ENCODE assay signal across 8 mouse cellular contexts in genomic region chr8:94875871-94876150, GRCm38 (mm10). TPM values are rescaled to one million over a fixed set of nuclear protein-coding genes. Genes with fewer than 3 reads are reported as not detected.
DNase-seq lines count a peak whose midpoint lies in the region; ATAC-seq and TF ChIP-seq lines count a peak whose summit lies in the region.

No protein-coding gene starts in this region.

- no peak for DNase-seq in lung, postnatal 0 days (ENCODE audit: low spot score)
- no peak for DNase-seq in lung, postnatal 36 days
- DNase-seq in forebrain, embryonic 10.5 days (ENCODE audit: extremely low spot score, low spot score): no peak
- peak; percentile 29 for DNase-seq in limb, embryonic 11.5 days (ENCODE audit: low spot score)
- no peak for DNase-seq in layer of hippocampus, postnatal 14 days (ENCODE audit: low spot score in 2 of 2)
- no peak for DNase-seq in left cerebral cortex, postnatal 25 days (ENCODE audit: low spot score in 2 of 2)
- no peak for DNase-seq in frontal cortex, adult 2 months (ENCODE audit: extremely low spot score in 1 of 2, low spot score in 1 of 2)

- H3K4me2 ChIP-seq in lung, postnatal 0 days (replicated peaks; ENCODE audit: low read depth, low read length): peak overlapping the region; percentile 85
- peak overlapping the region; percentile 92 for H3K4me2 ChIP-seq in limb, embryonic 11.5 days (ENCODE audit: low read depth, severe bottlenecking)

- intact Hi-C loops in left cerebral cortex, postnatal 25 days (cut with DNase I): no loop called here

- peak; percentile 14; the same call in 1 of the 2 replicates for ATAC-seq in lung, postnatal 0 days
- ATAC-seq in limb, embryonic 11.5 days (ENCODE audit: insufficient number of reproducible peaks, low FRiP score, low TSS enrichment, low read depth): no peak

- WGBS in lung, postnatal 0 days: 2% methylated on average over 13 of the region's 20 CpGs
- WGBS in forebrain, embryonic 10.5 days: under 1% methylated on average over 20 of the region's 20 CpGs
- WGBS in limb, embryonic 11.5 days: under 1% methylated on average over 16 of the region's 20 CpGs
- WGBS in olfactory bulb, adult 2 months: 1% methylated on average over 19 of the region's 20 CpGs

- TF ChIP-seq POLR2A in olfactory bulb, adult 2 months (IDR thresholded peaks at IDR 0.05; ENCODE audit: insufficient read depth, low read depth, low read length): no peak

- H3K9me3 ChIP-seq in lung, postnatal 0 days (ENCODE audit: low read length): no peaks in the 10 kb centered on the region
- no peaks in the 10 kb centered on the region for H3K9me3 ChIP-seq in forebrain, embryonic 10.5 days
- no peaks in the 10 kb centered on the region for H3K9me3 ChIP-seq in limb, embryonic 11.5 days (ENCODE audit: control insufficient read depth, low read length)

- H3K4me1 ChIP-seq in lung, postnatal 0 days (ENCODE audit: insufficient read depth, low read depth, low read length): peaks cover 26% of the 10 kb centered on the region
- H3K4me1 ChIP-seq in forebrain, embryonic 10.5 days: peaks cover 54% of the 10 kb centered on the region
- peaks cover 29% of the 10 kb centered on the region for H3K4me1 ChIP-seq in limb, embryonic 11.5 days (ENCODE audit: control insufficient read depth, insufficient read depth, low read length)
- H3K4me1 ChIP-seq in olfactory bulb, adult 2 months (ENCODE audit: control insufficient read depth, insufficient read depth, low read length): peaks cover 27% of the 10 kb centered on the region

- no peaks in the 10 kb centered on the region for H3K27me3 ChIP-seq in lung, postnatal 0 days (replicated peaks; ENCODE audit: insufficient read depth, low read length)
- peaks cover 43% of the 10 kb centered on the region for H3K27me3 ChIP-seq in forebrain, embryonic 10.5 days (ENCODE audit: poor library complexity, severe bottlenecking)
- 0 out of 2 replicates have a peak, but pooled peaks cover 2% of the 10 kb centered on the region for H3K27me3 ChIP-seq in limb, embryonic 11.5 days (ENCODE audit: control insufficient read depth, insufficient read depth, low read length)

- TF ChIP-seq CTCF in lung, postnatal 0 days (IDR thresholded peaks at IDR 0.05): no peak
- no peak for TF ChIP-seq CTCF in olfactory bulb, adult 2 months (IDR thresholded peaks at IDR 0.05; ENCODE audit: insufficient read depth, low read depth, low read length)

- H3K9ac ChIP-seq in lung, postnatal 0 days (replicated peaks; ENCODE audit: low read depth): peak overlapping the region; percentile 68
- peak overlapping the region; percentile 58 for H3K9ac ChIP-seq in limb, embryonic 11.5 days (ENCODE audit: low read length)

- no peak for TF ChIP-seq EP300 in lung, postnatal 0 days (IDR thresholded peaks at IDR 0.05)

- peak overlapping the region; percentile 65 for H3K4me3 ChIP-seq in lung, postnatal 0 days (ENCODE audit: low read depth, low read length)
- H3K4me3 ChIP-seq in forebrain, embryonic 10.5 days: peak overlapping the region; percentile 72
- H3K4me3 ChIP-seq in limb, embryonic 11.5 days (ENCODE audit: low read depth, low read length): peak overlapping the region; percentile 65
- peak overlapping the region; percentile 60 for H3K4me3 ChIP-seq in olfactory bulb, adult 2 months (ENCODE audit: insufficient read depth, low read depth, low read length)

- H3K27ac ChIP-seq in lung, postnatal 0 days (ENCODE audit: low read length): peak overlapping the region; percentile 85
- peak overlapping the region; percentile 76 for H3K27ac ChIP-seq in forebrain, embryonic 10.5 days
- H3K27ac ChIP-seq in limb, embryonic 11.5 days (replicated peaks; ENCODE audit: low read depth, low read length): 0 out of 2 replicates have a peak overlapping the region, but pooled peaks have one; percentile 6
- no peak overlapping the region for H3K27ac ChIP-seq in olfactory bulb, adult 2 months (ENCODE audit: insufficient read depth, low read depth, low read length)

- H3K36me3 ChIP-seq in lung, postnatal 0 days (ENCODE audit: insufficient read depth, low read length): no peaks in the 10 kb centered on the region
- H3K36me3 ChIP-seq in forebrain, embryonic 10.5 days (replicated peaks): no peaks in the 10 kb centered on the region
- H3K36me3 ChIP-seq in limb, embryonic 11.5 days (ENCODE audit: control insufficient read depth, insufficient read depth, low read length): no peaks in the 10 kb centered on the region

RNA-seq across cellular contexts. Expression of gene Dok4, which starts 0.3 kb away (rescaled TPM):
- polyA plus RNA-seq in lung, postnatal 0 days (2015; fragmentation: Nextera tagmentation; extraction: Ambion mirVana): 42.7 and 47.5 TPM in 2 replicates
- 14.4 and 14.9 TPM in 2 replicates for polyA plus RNA-seq in forebrain, embryonic 10.5 days (2016; fragmentation: Nextera tagmentation; extraction: Ambion mirVana)
- polyA plus RNA-seq in limb, embryonic 11.5 days (2014; fragmentation: Nextera tagmentation; extraction: Ambion mirVana): 14.6 and 16.4 TPM in 2 replicates
- not detected in 2 replicates for polyA plus RNA-seq in olfactory bulb, adult 2 months (2012; ENCODE audit: insufficient read depth, insufficient read length, low replicate concordance, missing spikeins)
- 10 to 100 TPM; 50.2 to 54.1 TPM for total RNA-seq in layer of hippocampus, postnatal 14 days (2021)
- total RNA-seq in left cerebral cortex, postnatal 25 days (2021): 10 to 100 TPM; 23.2 to 25.6 TPM
- polyA plus RNA-seq in frontal cortex, adult 2 months (2012; rRNA removed): 19.4 and 21.0 TPM in 2 replicates

RNA-seq across cellular contexts. Expression of gene Polr2c, which starts 18.6 kb away (rescaled TPM):
- polyA plus RNA-seq in lung, postnatal 0 days (2015; fragmentation: Nextera tagmentation; extraction: Ambion mirVana): 98.4 and 103 TPM in 2 replicates
- polyA plus RNA-seq in forebrain, embryonic 10.5 days (2016; fragmentation: Nextera tagmentation; extraction: Ambion mirVana): 176 and 179 TPM in 2 replicates
- 178 and 189 TPM in 2 replicates for polyA plus RNA-seq in limb, embryonic 11.5 days (2014; fragmentation: Nextera tagmentation; extraction: Ambion mirVana)
- not detected in 2 replicates for polyA plus RNA-seq in olfactory bulb, adult 2 months (2012; ENCODE audit: insufficient read depth, insufficient read length, low replicate concordance, missing spikeins)
- total RNA-seq in layer of hippocampus, postnatal 14 days (2021): 10 to 100 TPM; 50.0 to 57.8 TPM
- total RNA-seq in left cerebral cortex, postnatal 25 days (2021): 10 to 100 TPM; 67.4 to 76.6 TPM
- 99.6 and 111 TPM in 2 replicates for polyA plus RNA-seq in frontal cortex, adult 2 months (2012; rRNA removed)

RNA-seq across cellular contexts. Expression of gene Ciapin1, which starts 37.7 kb away (rescaled TPM):
- 66.7 and 74.5 TPM in 2 replicates for polyA plus RNA-seq in lung, postnatal 0 days (2015; fragmentation: Nextera tagmentation; extraction: Ambion mirVana)
- 178 and 180 TPM in 2 replicates for polyA plus RNA-seq in forebrain, embryonic 10.5 days (2016; fragmentation: Nextera tagmentation; extraction: Ambion mirVana)
- 129 and 131 TPM in 2 replicates for polyA plus RNA-seq in limb, embryonic 11.5 days (2014; fragmentation: Nextera tagmentation; extraction: Ambion mirVana)
- not detected in 2 replicates for polyA plus RNA-seq in olfactory bulb, adult 2 months (2012; ENCODE audit: insufficient read depth, insufficient read length, low replicate concordance, missing spikeins)
- total RNA-seq in layer of hippocampus, postnatal 14 days (2021): 10 to 100 TPM; 76.1 to 88.0 TPM
- total RNA-seq in left cerebral cortex, postnatal 25 days (2021): 10 to 100 TPM; 67.9 to 74.1 TPM
- 40.5 and 44.8 TPM in 2 replicates for polyA plus RNA-seq in frontal cortex, adult 2 months (2012; rRNA removed)

RNA-seq across cellular contexts. Expression of gene Coq9, which starts 37.7 kb away (rescaled TPM):
- 47.1 and 51.4 TPM in 2 replicates for polyA plus RNA-seq in lung, postnatal 0 days (2015; fragmentation: Nextera tagmentation; extraction: Ambion mirVana)
- 51.1 and 56.6 TPM in 2 replicates for polyA plus RNA-seq in forebrain, embryonic 10.5 days (2016; fragmentation: Nextera tagmentation; extraction: Ambion mirVana)
- 63.5 and 64.0 TPM in 2 replicates for polyA plus RNA-seq in limb, embryonic 11.5 days (2014; fragmentation: Nextera tagmentation; extraction: Ambion mirVana)
- polyA plus RNA-seq in olfactory bulb, adult 2 months (2012; ENCODE audit: insufficient read depth, insufficient read length, low replicate concordance, missing spikeins): not detected in 2 replicates
- total RNA-seq in layer of hippocampus, postnatal 14 days (2021): 10 to 100 TPM; 80.7 to 97.6 TPM
- total RNA-seq in left cerebral cortex, postnatal 25 days (2021): 10 to 100 TPM; 82.4 to 94.4 TPM
- 94.0 and 109 TPM in 2 replicates for polyA plus RNA-seq in frontal cortex, adult 2 months (2012; rRNA removed)

RNA-seq across cellular contexts. Expression of gene Ccdc102a, which starts 42.1 kb away (rescaled TPM):
- 14.6 and 17.2 TPM in 2 replicates for polyA plus RNA-seq in lung, postnatal 0 days (2015; fragmentation: Nextera tagmentation; extraction: Ambion mirVana)
- 11.9 and 13.5 TPM in 2 replicates for polyA plus RNA-seq in forebrain, embryonic 10.5 days (2016; fragmentation: Nextera tagmentation; extraction: Ambion mirVana)
- polyA plus RNA-seq in limb, embryonic 11.5 days (2014; fragmentation: Nextera tagmentation; extraction: Ambion mirVana): 38.0 and 39.2 TPM in 2 replicates
- polyA plus RNA-seq in olfactory bulb, adult 2 months (2012; ENCODE audit: insufficient read depth, insufficient read length, low replicate concordance, missing spikeins): not detected in 2 replicates
- 1 to 10 TPM; 2.7 to 3.8 TPM for total RNA-seq in layer of hippocampus, postnatal 14 days (2021)
- total RNA-seq in left cerebral cortex, postnatal 25 days (2021): 1 to 10 TPM; 1.5 to 1.7 TPM
- 2.9 and 3.1 TPM in 2 replicates for polyA plus RNA-seq in frontal cortex, adult 2 months (2012; rRNA removed)

Comparison
In these comparisons a context has a peak if more than half of its experiments do, and no peak if none do; other contexts are left out.
1. RNA of gene Dok4, which starts 0.3 kb away (polyA plus RNA-seq): 42.7 to 47.5 TPM in lung, postnatal 0 days, 19.4 to 21.0 TPM in frontal cortex, adult 2 months, 14.4 to 14.9 TPM in forebrain, embryonic 10.5 days and 14.6 to 16.4 TPM in limb, embryonic 11.5 days; not detected in olfactory bulb, adult 2 months; every median in the first group is over 10 times any median in the second.
2. Peak in every context shown above with its lines, with median percentiles within 50 percentile points of each other: H3K4me3 ChIP-seq.